Mouse (Mus musculus) cerebellum, adult 18-20 months (tissue): Measurements from ENCODE around the gene Tdrd7.
A peak's percentile ranks its signal among the peaks of the same experiment; 100 is the strongest.

Experiments
- DNase-seq, 2 experiments: peaks; one replicate each; pipeline ENCODE4 v3.0.0; 2021

Gene Tdrd7

GRCm38 (mm10) chr4:45976931-45977667 is 12.0 kb downstream of the Tdrd7 start:
- DNase-seq = no peak

- DNase-seq = no peak
Measured at GRCm38 (mm10) chr4:45979916-45980315, 14.8 kb downstream of the Tdrd7 start.

GRCm38 (mm10) chr4:45981054-45981453 is 15.9 kb downstream of the Tdrd7 start:
- DNase-seq = no peak

GRCm38 (mm10) chr4:45990427-45991135 is 25.4 kb downstream of the Tdrd7 start:
- no peak for DNase-seq

GRCm38 (mm10) chr4:45998536-45998935 is 33.4 kb downstream of the Tdrd7 start:
- DNase-seq = no peak

- peak in 1 of 2 experiments; percentile 14 for DNase-seq
Measured at GRCm38 (mm10) chr4:46008142-46008793, 43.1 kb downstream of the Tdrd7 start.

- no peak for DNase-seq
Measured at GRCm38 (mm10) chr4:46011698-46012097, 46.6 kb downstream of the Tdrd7 start.

- no peak for DNase-seq
Measured at GRCm38 (mm10) chr4:46015605-46016004, 50.5 kb downstream of the Tdrd7 start.

- peak; percentile 46 to 59 for DNase-seq
Measured at GRCm38 (mm10) chr4:46023021-46023481, 57.9 kb downstream of the Tdrd7 start.

GRCm38 (mm10) chr4:46025893-46026292 is 60.8 kb downstream of the Tdrd7 start:
- peak in 1 of 2 experiments; percentile 53 for DNase-seq

GRCm38 (mm10) chr4:46028224-46028623 is 63.1 kb downstream of the Tdrd7 start:
- no peak for DNase-seq

- no peak for DNase-seq
Measured at GRCm38 (mm10) chr4:46028781-46029180, 63.6 kb downstream of the Tdrd7 start.

GRCm38 (mm10) chr4:46029552-46029951 is 64.4 kb downstream of the Tdrd7 start:
- DNase-seq = no peak

GRCm38 (mm10) chr4:46032448-46032847 is 67.3 kb downstream of the Tdrd7 start:
- no peak for DNase-seq

GRCm38 (mm10) chr4:46033197-46033596 is 68.1 kb downstream of the Tdrd7 start:
- peak in 1 of 2 experiments; percentile 0 for DNase-seq

- peak in 1 of 2 experiments; percentile 73 for DNase-seq
Measured at GRCm38 (mm10) chr4:46038591-46038891, 73.4 kb downstream of the Tdrd7 start.

GRCm38 (mm10) chr4:46038892-46039751 is 74.0 kb downstream of the Tdrd7 start, which contains the start of gene Tmod1:
Gene Tmod1 (plus strand): TSS chr4:46038935.
- DNase-seq = peak; percentile 82 to 88

- no peak for DNase-seq
Measured at GRCm38 (mm10) chr4:46039899-46040298, 74.8 kb downstream of the Tdrd7 start.

GRCm38 (mm10) chr4:46040594-46041192 is 75.6 kb downstream of the Tdrd7 start:
- DNase-seq = peak; percentile 72 to 73

- DNase-seq = no peak
Measured at GRCm38 (mm10) chr4:46041761-46042504, 76.8 kb downstream of the Tdrd7 start.

GRCm38 (mm10) chr4:46042505-46042850 is 77.3 kb downstream of the Tdrd7 start:
- DNase-seq = no peak

- no peak for DNase-seq
Measured at GRCm38 (mm10) chr4:46043361-46043760, 78.2 kb downstream of the Tdrd7 start.
